20 mouse cellular contexts compared by ENCODE assay signal in genomic region chr15:11197051-11197450, GRCm38 (mm10).
A peak's percentile ranks its signal among the peaks of the same experiment; 100 is the strongest.
DNase-seq lines count a peak whose midpoint lies in the region; ATAC-seq and TF ChIP-seq lines count a peak whose summit lies in the region.
"Had no signal": no experiment of that assay in that cellular context is flagged by ENCODE, and none has a peak within 500 bp of the region (broad histone marks: within the 10 kb centered on the region; RNA-seq: fewer than 3 reads in every experiment).

No protein-coding gene starts in this region.

- H3K4me1 ChIP-seq in embryonic facial prominence, embryonic 14.5 days (ENCODE audit: control insufficient read depth, insufficient read depth, low read length) = no peaks in the 10 kb centered on the region
- H3K4me1 ChIP-seq: forebrain, embryonic 12.5 days; heart, embryonic 13.5 days; hindbrain, embryonic 12.5 days; intestine, embryonic 15.5 days; liver, embryonic 12.5 days; midbrain, embryonic 10.5 days had no signal

- no peak for TF ChIP-seq CTCF in gastrocnemius, adult 2 months (IDR thresholded peaks at IDR 0.05)

- peak; percentile 44; the same call in 1 of the 2 replicates for ATAC-seq in embryonic facial prominence, embryonic 14.5 days (ENCODE audit: low read depth)
- ATAC-seq: activated CD4-positive, CD25-positive, alpha-beta regulatory T cell, adult 4 months; intestine, embryonic 15.5 days; liver, embryonic 12.5 days; Patski had no signal

- WGBS in embryonic facial prominence, embryonic 14.5 days = 52% methylated on average over 6 of the region's 6 CpGs

- intact Hi-C loops in gastrocnemius, adult 2 months (cut with DNase I) = no loop called here
- intact Hi-C loops in gastrocnemius, postnatal 36 days (cut with DNase I) = no loop called here
- intact Hi-C loops in heart, postnatal 10 days (cut with DNase I) = no loop called here

- no peaks in the 10 kb centered on the region for H3K36me3 ChIP-seq in embryonic facial prominence, embryonic 14.5 days (ENCODE audit: control insufficient read depth, insufficient read depth, low read length)
- H3K36me3 ChIP-seq: forebrain, embryonic 12.5 days; heart, embryonic 13.5 days; hindbrain, embryonic 12.5 days; intestine, embryonic 15.5 days; liver, embryonic 12.5 days; midbrain, embryonic 10.5 days had no signal

- no peak overlapping the region for H3K4me3 ChIP-seq in gastrocnemius, adult 2 months
- no peak overlapping the region for H3K4me3 ChIP-seq in embryonic facial prominence, embryonic 14.5 days (ENCODE audit: low read depth, low read length)
- H3K4me3 ChIP-seq: forebrain, embryonic 12.5 days; heart, embryonic 13.5 days; hindbrain, embryonic 12.5 days; intestine, embryonic 15.5 days; liver, embryonic 12.5 days; midbrain, embryonic 10.5 days had no signal

- no peaks in the 10 kb centered on the region for H3K9me3 ChIP-seq in embryonic facial prominence, embryonic 14.5 days (ENCODE audit: control insufficient read depth, low read length)
- H3K9me3 ChIP-seq: forebrain, embryonic 12.5 days; heart, embryonic 13.5 days; hindbrain, embryonic 12.5 days; intestine, embryonic 15.5 days; liver, embryonic 12.5 days; midbrain, embryonic 10.5 days had no signal

- no peak overlapping the region for H3K4me2 ChIP-seq in embryonic facial prominence, embryonic 14.5 days (ENCODE audit: low read depth, low read length)
- H3K4me2 ChIP-seq: forebrain, embryonic 12.5 days; heart, embryonic 13.5 days; hindbrain, embryonic 12.5 days; intestine, embryonic 15.5 days; liver, embryonic 12.5 days; lung, embryonic 14.5 days had no signal

- peak; percentile 65 for DNase-seq in gastrocnemius, adult 2 months
- no peak for DNase-seq in gastrocnemius, postnatal 36 days
- DNase-seq in kidney, postnatal 14 days = peak; percentile 27
- no peak for DNase-seq in kidney, adult 11 months
- DNase-seq in embryonic facial prominence, embryonic 14.5 days (ENCODE audit: low spot score) = peak; percentile 78
- DNase-seq in heart, postnatal 10 days = peak; percentile 25 to 30
- no peak for DNase-seq in thymus, postnatal 0 days (ENCODE audit: low spot score)
- DNase-seq: adrenal gland, postnatal 25 days; kidney, postnatal 25 days; lung, embryonic 14.5 days; lung, postnatal 4 days; thymus, postnatal 14 days had no signal

- no peaks in the 10 kb centered on the region for H3K27me3 ChIP-seq in embryonic facial prominence, embryonic 14.5 days (replicated peaks; ENCODE audit: control insufficient read depth, insufficient read depth, low read length)
- H3K27me3 ChIP-seq: forebrain, embryonic 12.5 days; heart, embryonic 13.5 days; hindbrain, embryonic 12.5 days; intestine, embryonic 15.5 days; liver, embryonic 12.5 days had no signal

- H3K27ac ChIP-seq in gastrocnemius, adult 2 months = 0 out of 2 replicates have a peak overlapping the region, but pooled peaks have one; percentile 13
- H3K27ac ChIP-seq in embryonic facial prominence, embryonic 14.5 days (replicated peaks; ENCODE audit: low read depth, low read length) = no peak overlapping the region
- H3K27ac ChIP-seq: forebrain, embryonic 12.5 days; heart, embryonic 13.5 days; hindbrain, embryonic 12.5 days; intestine, embryonic 15.5 days; liver, embryonic 12.5 days; midbrain, embryonic 10.5 days had no signal

- H3K9ac ChIP-seq in embryonic facial prominence, embryonic 14.5 days (ENCODE audit: low read depth, low read length) = no peak overlapping the region
- H3K9ac ChIP-seq: forebrain, embryonic 12.5 days; heart, embryonic 13.5 days; hindbrain, embryonic 12.5 days; intestine, embryonic 15.5 days; liver, embryonic 12.5 days; lung, embryonic 14.5 days had no signal

Comparison
In these comparisons a context has a peak if more than half of its experiments do, and no peak if none do; other contexts are left out.
1. DNase-seq: peak in gastrocnemius, adult 2 months (single experiment), kidney, postnatal 14 days (single experiment), embryonic facial prominence, embryonic 14.5 days (single experiment) and heart, postnatal 10 days (2 of 2); none in gastrocnemius, postnatal 36 days (0 of 2), kidney, adult 11 months (single experiment) and thymus, postnatal 0 days (single experiment).